Mouse (Mus musculus): ENCODE results near the gene Xylt1. TPM values are rescaled to one million over a fixed set of nuclear protein-coding genes. Genes with fewer than 3 reads are reported as not detected.

Gene Xylt1
- polyA plus RNA-seq, 1 experiment = 8.3 TPM

GRCm38 (mm10) chr7:117462196-117462935 lies 81.6 kb downstream of the Xylt1 start:
- no peak for DNase-seq
- 51% methylated on average over 7 of the region's 7 CpGs for WGBS
- Histone ChIP-seq H3K4me3 (replicated peaks; ENCODE audit: insufficient read depth, low read depth, low read length) (no peak overlapping the region), H3K4me1 (ENCODE audit: control insufficient read depth, insufficient read depth, low read length) (no peaks in the 10 kb centered on the region), H3K27ac (ENCODE audit: insufficient read depth, low read length) (no peak overlapping the region), H3K27me3 (ENCODE audit: control insufficient read depth, insufficient read depth, low read length) (no peaks in the 10 kb centered on the region)
- TF ChIP-seq CTCF (IDR thresholded peaks at IDR 0.05; ENCODE audit: borderline replicate concordance, insufficient read depth, low read depth, low read length) (no peak), POLR2A (IDR thresholded peaks at IDR 0.05; ENCODE audit: borderline replicate concordance, insufficient read depth, low read length) (no peak)

GRCm38 (mm10) chr7:117464956-117465355 lies 84.2 kb downstream of the Xylt1 start:
- WGBS = 21% methylated on average over 4 of the region's 4 CpGs

GRCm38 (mm10) chr7:117466006-117466780 lies 85.4 kb downstream of the Xylt1 start:
- Histone ChIP-seq H3K4me1 (ENCODE audit: control insufficient read depth, insufficient read depth, low read length) (no peaks in the 10 kb centered on the region), H3K4me3 (replicated peaks; ENCODE audit: insufficient read depth, low read depth, low read length) (no peak overlapping the region), H3K27ac (ENCODE audit: insufficient read depth, low read length) (no peak overlapping the region), H3K27me3 (ENCODE audit: control insufficient read depth, insufficient read depth, low read length) (no peaks in the 10 kb centered on the region)
- TF ChIP-seq POLR2A (IDR thresholded peaks at IDR 0.05; ENCODE audit: borderline replicate concordance, insufficient read depth, low read length) (no peak), CTCF (IDR thresholded peaks at IDR 0.05; ENCODE audit: borderline replicate concordance, insufficient read depth, low read depth, low read length) (no peak)
- WGBS = 88% methylated on average over 7 of the region's 7 CpGs
- DNase-seq = no peak

More at GRCm38 (mm10) chr7:117464956-117465355, 84.2 kb downstream of the Xylt1 start:
- Histone ChIP-seq H3K4me3 (replicated peaks; ENCODE audit: insufficient read depth, low read depth, low read length) (no peak overlapping the region), H3K4me1 (ENCODE audit: control insufficient read depth, insufficient read depth, low read length) (no peaks in the 10 kb centered on the region), H3K27ac (ENCODE audit: insufficient read depth, low read length) (no peak overlapping the region), H3K27me3 (ENCODE audit: control insufficient read depth, insufficient read depth, low read length) (no peaks in the 10 kb centered on the region)
- no peak for TF ChIP-seq CTCF (IDR thresholded peaks at IDR 0.05; ENCODE audit: borderline replicate concordance, insufficient read depth, low read depth, low read length)
- no peak for TF ChIP-seq POLR2A (IDR thresholded peaks at IDR 0.05; ENCODE audit: borderline replicate concordance, insufficient read depth, low read length)
- DNase-seq = no peak

GRCm38 (mm10) chr7:117470243-117470802 lies 89.5 kb downstream of the Xylt1 start:
- Histone ChIP-seq H3K4me3 (replicated peaks; ENCODE audit: insufficient read depth, low read depth, low read length) (no peak overlapping the region), H3K27me3 (ENCODE audit: control insufficient read depth, insufficient read depth, low read length) (no peaks in the 10 kb centered on the region), H3K4me1 (ENCODE audit: control insufficient read depth, insufficient read depth, low read length) (no peaks in the 10 kb centered on the region; the same call in 1 of the 2 replicates), H3K27ac (ENCODE audit: insufficient read depth, low read length) (no peak overlapping the region)
- WGBS = 89% methylated on average over 3 of the region's 3 CpGs
- TF ChIP-seq POLR2A (IDR thresholded peaks at IDR 0.05; ENCODE audit: borderline replicate concordance, insufficient read depth, low read length) (no peak), CTCF (IDR thresholded peaks at IDR 0.05; ENCODE audit: borderline replicate concordance, insufficient read depth, low read depth, low read length) (no peak)
- no peak for DNase-seq

GRCm38 (mm10) chr7:117472055-117472780 lies 91.4 kb downstream of the Xylt1 start:
- TF ChIP-seq POLR2A (IDR thresholded peaks at IDR 0.05; ENCODE audit: borderline replicate concordance, insufficient read depth, low read length) (no peak), CTCF (IDR thresholded peaks at IDR 0.05; ENCODE audit: borderline replicate concordance, insufficient read depth, low read depth, low read length) (no peak)
- no peaks in the 10 kb centered on the region; the same call in 1 of the 2 replicates for H3K4me1 ChIP-seq (ENCODE audit: control insufficient read depth, insufficient read depth, low read length)
- WGBS = 26% methylated on average over 11 of the region's 11 CpGs
- H3K4me3 ChIP-seq (replicated peaks; ENCODE audit: insufficient read depth, low read depth, low read length) = no peak overlapping the region
- no peak overlapping the region for H3K27ac ChIP-seq (ENCODE audit: insufficient read depth, low read length)
- peak in 1 of 2 experiments; percentile 14 for DNase-seq
- no peaks in the 10 kb centered on the region for H3K27me3 ChIP-seq (ENCODE audit: control insufficient read depth, insufficient read depth, low read length)

- TF ChIP-seq POLR2A (IDR thresholded peaks at IDR 0.05; ENCODE audit: borderline replicate concordance, insufficient read depth, low read length) (no peak), CTCF (IDR thresholded peaks at IDR 0.05; ENCODE audit: borderline replicate concordance, insufficient read depth, low read depth, low read length) (no peak)
- Histone ChIP-seq H3K27me3 (ENCODE audit: control insufficient read depth, insufficient read depth, low read length) (no peaks in the 10 kb centered on the region), H3K4me3 (replicated peaks; ENCODE audit: insufficient read depth, low read depth, low read length) (no peak overlapping the region), H3K27ac (ENCODE audit: insufficient read depth, low read length) (no peak overlapping the region), H3K4me1 (ENCODE audit: control insufficient read depth, insufficient read depth, low read length) (no peaks in the 10 kb centered on the region; the same call in 1 of the 2 replicates)
- DNase-seq = peak; percentile 26 to 46
- 19% methylated on average over 19 of the region's 19 CpGs for WGBS
These were observed 92.3 kb downstream of the Xylt1 start for GRCm38 (mm10) chr7:117472781-117473743.
